Mouse (Mus musculus) megakaryocyte progenitor cell, adult 5-6 weeks (primary cell): Measurements from ENCODE around the gene Mlana. TPM values are rescaled to one million over a fixed set of nuclear protein-coding genes. Genes with fewer than 3 reads are reported as not detected.

Experiments
- ATAC-seq: replicated peaks from 2 replicates; pipeline ENCODE4 v1.8.0; 2016; ENCODE audit warnings: mild to moderate bottlenecking, moderate TSS enrichment, inconsistent platforms; ENCODE audit not compliant: poor library complexity
- total RNA-seq, 2 experiments: library from RNA; stranded (forward) in 1 of 2; stranded (reverse) in 1 of 2; fragments of 157-497, 149-512 nt in 1 of 2; fragments of 200-1000 nt in 1 of 2; gene quantifications; 2 replicates each; pipeline versions ENCODE4 v1.2.3 to v1.2.4; 2015 to 2017

The Mlana gene
- total RNA-seq, 2 experiments from 2014 or later: not detected

DNA sequence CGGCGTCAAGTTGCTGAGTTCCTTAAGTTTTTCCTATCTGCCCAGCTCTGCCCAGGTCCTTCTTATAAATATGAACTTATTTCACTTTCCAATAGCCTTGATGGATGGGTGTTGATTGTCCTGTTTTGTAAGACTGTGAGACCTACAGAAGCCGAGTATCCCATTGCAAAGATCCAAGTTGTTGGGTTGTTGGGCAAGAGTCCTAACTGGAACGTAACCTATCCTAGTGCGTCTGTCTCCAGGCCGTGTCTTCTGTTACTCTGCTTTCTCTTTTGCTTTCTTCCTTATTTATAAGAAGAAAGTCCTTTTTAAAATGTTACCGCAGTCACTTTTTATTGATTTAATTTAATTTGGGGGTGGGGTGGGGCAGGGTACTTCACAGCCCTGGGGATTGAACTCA lies 22.7 kb upstream of the Mlana start:
- ATAC-seq: no peak

- ATAC-seq: peak; percentile 69
These were observed 22.0 kb upstream of the Mlana start for GRCm38 (mm10) chr19:29675562-29676078.

- ATAC-seq: no peak
These were observed 21.0 kb upstream of the Mlana start for GRCm38 (mm10) chr19:29676479-29677193.

GRCm38 (mm10) chr19:29678181-29678778 lies 19.3 kb upstream of the Mlana start:
- peak; percentile 76 for ATAC-seq

DNA sequence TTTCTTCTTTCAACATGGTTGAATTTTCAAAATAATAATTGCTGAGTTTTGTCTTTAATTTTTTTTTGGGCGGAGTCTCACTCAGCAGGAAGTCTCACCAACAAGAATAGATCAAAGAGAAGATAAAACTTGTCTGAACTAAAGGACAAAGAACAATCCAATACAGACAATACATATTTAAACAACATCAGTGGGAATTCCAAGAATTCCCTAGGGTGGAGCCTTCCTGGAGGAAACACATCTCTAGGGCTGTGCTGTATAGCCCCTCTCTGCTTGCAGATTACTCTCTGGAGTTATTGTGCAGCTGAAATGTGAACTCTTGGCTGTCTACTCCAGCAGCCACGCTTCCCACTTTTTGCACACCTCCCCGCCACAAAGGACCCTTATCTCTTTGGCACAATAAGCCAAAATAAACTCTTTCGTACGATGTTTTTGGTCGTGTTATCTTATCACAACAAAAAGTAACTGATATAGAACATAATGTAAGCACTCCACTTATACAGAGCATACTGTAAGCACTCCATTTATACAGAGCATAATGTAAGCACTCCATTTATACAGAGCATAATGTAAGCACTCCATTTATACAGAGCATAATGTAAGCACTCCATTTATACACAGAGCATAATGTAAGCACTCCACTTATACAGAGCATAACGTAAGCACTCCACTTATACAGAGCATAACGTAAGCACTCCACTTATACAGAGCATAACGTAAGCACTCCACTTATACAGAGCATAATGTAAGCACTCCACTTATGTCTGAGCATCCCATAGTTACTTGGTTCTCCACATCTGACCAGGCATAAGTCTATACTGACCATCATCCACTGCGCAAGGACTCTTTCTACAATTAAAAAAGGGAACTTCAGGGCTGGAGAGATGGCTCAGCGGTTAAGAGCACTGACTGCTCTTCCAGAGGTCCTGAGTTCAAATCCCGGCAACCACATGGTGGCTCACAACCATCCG lies 17.2 kb upstream of the Mlana start:
- 0 out of 2 replicates have a peak, but pooled peaks have one; percentile 14 for ATAC-seq

DNA sequence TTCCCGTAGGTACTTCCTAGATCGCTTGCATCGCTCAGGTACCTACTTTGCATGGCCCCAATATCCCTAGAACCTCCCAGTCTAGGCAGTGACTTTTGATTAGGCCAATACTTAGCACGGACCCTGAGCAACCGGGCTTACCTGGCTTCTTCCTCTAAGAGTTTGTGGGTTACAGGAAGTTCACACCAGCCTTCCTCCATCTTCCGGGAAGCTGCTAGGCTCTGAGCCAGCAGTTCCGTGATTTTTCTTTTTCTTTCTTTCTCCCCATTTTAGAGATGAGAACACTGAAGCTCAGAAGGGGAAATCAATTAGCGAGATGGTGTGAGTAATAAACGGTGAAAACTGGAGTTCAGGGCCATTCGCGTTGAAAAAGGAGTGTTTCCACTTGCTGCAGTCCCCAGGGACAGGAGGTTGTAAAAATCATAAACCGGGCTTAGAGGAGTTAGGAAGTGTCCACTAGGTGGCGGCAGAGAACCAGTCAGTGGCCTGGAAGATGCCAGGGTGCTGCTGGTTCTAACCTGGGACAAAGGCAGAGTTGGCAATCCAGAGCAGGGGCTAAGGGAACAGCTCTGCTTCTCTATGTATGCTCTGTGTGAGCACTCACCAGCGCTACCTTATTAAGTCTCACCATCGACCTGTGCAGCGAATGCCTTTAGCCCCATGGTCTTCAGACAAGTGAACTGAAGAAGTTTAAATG lies 13.6 kb upstream of the Mlana start:
- peak; percentile 92 for ATAC-seq

DNA sequence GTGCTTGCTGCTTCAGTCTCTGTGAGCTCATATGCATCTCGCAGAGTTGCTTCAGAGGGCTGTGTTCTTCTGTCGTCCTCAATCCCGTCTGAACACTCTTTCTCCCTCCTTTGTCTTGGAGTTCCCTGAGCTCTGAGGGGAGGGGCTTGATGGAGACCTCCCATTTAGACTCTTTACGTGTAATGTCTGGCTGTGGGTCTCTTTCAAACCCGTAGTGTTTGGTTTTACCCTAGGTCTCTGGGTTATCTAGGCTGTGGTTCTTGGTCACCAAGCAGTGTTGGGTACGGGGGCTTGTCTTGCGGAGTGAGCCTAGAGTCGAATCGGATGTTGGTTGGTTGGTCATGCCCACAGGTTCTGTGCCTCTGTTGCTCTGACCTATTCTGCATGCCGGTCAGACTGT lies 2.6 kb upstream of the Mlana start:
- no peak for ATAC-seq

DNA sequence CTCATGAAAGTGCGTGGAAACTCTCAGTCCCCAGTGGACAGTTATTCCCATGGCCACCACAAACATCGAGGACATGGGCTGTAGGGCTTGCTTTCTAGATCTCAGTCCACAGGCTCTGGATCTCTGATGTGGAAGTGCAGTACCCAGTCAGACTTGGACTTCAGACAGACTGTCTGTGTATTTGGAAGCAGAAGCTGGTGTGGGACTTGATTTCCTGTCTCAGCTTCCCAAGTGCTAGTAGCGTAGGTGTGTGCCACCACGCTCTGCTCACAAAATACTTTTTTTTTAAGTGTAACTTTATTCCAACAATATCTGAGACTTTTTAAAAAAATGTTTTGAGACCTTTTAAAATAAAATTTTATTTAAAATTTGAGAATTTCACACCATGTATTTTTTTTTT lies 1.3 kb upstream of the Mlana start:
- ATAC-seq: no peak

DNA sequence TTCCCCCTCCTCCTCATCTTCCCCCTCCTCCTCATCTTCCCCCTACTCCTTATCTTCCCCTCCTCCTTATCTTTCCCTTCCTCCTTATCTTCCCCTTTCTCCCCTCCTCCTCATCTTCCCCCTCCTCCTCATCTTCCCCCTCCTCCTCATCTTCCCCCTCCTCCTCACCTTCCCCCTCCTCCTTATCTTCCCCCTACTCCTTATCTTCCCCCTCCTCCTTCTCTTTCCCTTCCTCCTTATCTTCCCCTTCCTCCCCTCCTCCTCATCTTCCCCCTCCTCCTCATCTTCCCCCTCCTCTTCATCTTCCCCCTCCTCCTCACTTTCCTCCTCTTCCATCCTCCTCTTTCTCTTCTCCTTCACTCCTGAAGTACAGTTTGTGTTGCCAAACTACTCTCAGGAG lies 784 bp upstream of the Mlana start:
- no peak for ATAC-seq

DNA sequence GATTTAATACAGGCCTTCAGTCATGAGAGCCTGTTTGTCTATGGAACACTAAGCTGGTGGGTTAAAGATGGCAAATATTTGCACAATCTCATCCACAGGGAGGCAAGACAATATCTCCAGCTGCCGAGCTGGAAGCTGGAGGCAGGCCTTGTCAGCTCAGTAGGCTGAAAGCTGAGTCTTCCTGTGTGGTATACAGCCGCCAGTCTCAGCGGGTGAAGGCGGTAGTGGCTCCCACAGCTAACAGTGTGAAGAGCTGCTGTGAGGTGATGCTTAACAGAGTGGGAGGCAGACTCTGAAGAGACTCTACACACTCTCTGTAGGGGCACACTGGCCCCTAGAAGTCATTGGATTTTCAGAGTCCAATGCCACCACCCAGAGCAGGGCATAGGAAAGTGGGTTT lies 4.1 kb downstream of the Mlana start:
- ATAC-seq: no peak

DNA sequence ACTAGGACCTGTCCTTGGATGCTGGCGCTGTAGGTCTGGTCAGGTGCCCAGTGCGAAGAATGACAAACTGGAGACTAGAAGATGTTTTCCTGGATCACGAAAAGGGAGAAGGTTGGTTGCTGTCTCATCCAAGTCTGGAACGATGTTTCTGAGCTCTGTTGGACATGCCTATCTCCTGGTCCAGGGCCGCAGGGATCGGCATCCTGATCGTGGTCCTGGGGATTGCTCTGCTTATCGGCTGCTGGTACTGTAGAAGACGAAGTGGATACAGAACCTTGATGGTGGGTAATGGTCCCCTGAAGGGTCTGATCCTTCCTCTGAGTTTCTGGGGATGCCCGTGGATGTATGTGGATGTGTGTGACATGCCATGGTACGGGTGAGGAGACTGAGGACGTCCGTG lies 6.8 kb downstream of the Mlana start:
- no peak for ATAC-seq

GRCm38 (mm10) chr19:29707314-29707898 lies 9.8 kb downstream of the Mlana start:
- no peak for ATAC-seq

GRCm38 (mm10) chr19:29708003-29708402 lies 10.4 kb downstream of the Mlana start:
- peak; percentile 90 for ATAC-seq

DNA sequence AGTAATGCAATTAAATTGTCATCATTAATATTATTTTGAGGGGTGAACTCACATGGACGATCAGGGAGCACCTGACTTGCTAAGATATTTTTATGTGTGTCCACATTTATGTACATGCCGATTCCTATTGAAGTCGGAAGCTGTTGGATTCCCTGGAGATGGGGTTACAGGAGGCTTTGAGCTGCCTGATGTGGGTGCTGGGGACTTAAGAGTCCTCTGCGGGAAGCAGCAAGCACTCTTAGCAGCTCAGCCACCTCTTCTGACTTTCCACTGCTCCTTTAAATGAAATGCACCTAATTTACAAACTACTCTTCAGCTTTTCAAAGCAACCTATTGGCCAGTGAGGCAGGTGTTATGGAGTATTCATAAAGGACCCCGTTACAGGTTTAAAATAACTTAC lies 10.8 kb downstream of the Mlana start:
- no peak for ATAC-seq

- ATAC-seq: no peak
These were observed 11.8 kb downstream of the Mlana start for GRCm38 (mm10) chr19:29709461-29709860.

- ATAC-seq: no peak
These were observed 15.8 kb downstream of the Mlana start for GRCm38 (mm10) chr19:29713451-29713850.

- no peak for ATAC-seq
These were observed 20.2 kb downstream of the Mlana start for GRCm38 (mm10) chr19:29717854-29718253.

- no peak for ATAC-seq
These were observed 20.9 kb downstream of the Mlana start for GRCm38 (mm10) chr19:29718476-29718875.

- ATAC-seq: no peak
These were observed 37.8 kb downstream of the Mlana start for GRCm38 (mm10) chr19:29735421-29735820.

DNA sequence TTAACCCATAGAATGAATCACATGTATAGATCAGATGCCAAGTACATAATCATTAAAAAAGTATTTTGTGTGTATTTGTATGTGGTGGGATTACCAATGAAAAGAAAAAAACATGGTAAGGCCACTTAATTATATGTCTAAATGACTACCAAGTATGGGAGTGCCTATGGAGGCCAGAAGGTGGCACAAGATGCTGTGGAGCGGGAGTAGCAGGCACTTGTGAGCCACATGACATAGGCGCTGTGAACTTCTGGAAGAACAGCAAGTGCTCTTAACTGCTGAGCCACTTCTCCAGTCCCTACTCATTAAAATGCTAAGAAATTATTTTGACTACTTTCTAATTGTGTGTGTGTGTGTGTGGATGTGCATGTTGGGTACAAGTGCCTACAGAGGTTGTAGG lies 42.0 kb downstream of the Mlana start:
- no peak for ATAC-seq
